Mouse (Mus musculus) v-Abl transformed pro-B cells (cell line): Measurements from ENCODE around the gene Ubp1.

Source experiments
- in situ Hi-C, 2 experiments: fragments of 400-800 bp; cut with MboI; formaldehyde crosslinking; loops; one replicate each; pipeline ENCODE4 v1.15.1; 2025; ENCODE audit not compliant: unreplicated experiment in 2 of 2

The Ubp1 gene

DNA sequence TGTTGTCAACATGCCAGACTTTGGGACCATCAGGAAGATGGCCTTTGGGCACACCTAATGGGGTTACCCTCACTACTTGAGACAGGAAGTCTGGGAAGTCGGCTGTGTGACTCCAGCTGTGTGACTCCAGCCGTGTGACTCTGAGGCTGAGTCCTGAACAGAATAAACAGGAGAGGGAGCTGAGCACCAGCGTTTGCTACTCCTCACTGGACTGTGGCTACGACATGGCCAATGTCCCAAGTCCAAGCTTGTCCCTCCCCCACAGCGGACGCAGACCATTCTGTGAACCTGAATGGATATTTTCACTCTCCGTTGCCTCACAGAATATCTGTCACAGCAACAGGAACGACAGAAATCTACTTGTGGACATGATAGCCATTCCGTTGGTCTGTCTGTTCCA, 76.1 kb downstream of the Ubp1 start:
- in situ Hi-C loops: no loop called here

DNA sequence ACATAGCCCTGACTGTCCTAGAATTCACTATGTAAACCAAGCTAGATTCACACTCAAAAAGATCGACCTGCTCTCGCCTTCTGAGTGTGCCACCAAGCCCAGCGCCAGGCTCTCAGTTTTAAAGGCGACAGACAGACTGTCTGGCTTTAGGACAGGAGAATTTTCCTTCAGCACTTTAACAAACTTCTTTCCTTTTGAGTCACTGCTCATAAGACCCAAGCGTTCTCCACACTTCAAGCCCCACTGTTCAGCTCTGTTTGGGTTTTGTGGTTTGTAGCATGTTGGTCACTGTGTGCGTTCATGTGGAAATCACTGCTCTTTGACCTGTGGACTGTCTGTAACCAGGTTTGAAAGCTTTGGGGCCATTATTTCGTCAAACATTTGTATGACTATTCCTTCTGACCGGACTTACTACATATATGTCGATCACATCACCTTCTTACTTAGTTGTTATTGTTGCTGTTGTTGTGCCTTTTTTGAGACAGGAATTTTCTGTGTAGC, 77.2 kb downstream of the Ubp1 start:
- in situ Hi-C loops: no loop called here

DNA sequence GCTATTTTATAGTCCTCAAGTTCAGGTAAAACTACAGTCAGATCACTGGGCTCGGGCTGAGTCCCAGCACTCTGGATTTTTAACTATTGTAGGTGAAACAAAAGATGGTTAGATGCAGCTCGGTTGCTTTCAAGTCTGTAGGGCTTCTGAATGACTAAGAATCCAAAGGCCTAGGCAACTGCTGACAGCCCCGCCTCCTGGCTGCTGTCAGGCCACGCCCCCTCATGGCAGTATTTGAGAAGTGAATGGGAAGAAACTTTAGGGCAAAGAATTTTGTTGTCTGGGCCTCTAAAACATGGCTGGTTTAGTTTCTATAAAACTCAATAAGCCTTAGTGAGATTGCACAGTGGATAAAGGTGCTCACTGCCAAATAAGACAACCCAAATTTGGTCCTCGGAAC, 78.8 kb downstream of the Ubp1 start:
- in situ Hi-C loops: no loop called here

DNA sequence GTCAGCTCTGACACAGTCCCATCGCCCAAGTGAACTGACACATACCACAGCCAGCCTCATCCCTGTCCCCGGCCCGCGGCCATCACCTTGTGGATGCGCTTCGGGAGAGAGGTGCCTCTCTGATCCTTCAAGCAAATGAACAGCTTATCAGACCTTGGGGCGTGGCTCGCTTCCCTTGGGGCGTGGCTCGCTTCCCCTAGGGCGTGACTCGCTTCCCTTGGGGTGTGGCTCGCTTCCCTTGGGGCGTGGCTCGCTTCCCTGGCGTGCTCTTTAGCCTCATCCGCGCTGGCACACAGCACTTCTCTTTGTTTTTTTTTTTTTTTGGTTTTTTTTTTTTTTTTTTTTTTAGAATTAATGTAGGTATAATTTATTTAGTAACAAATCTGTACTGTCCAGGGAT, 80.5 kb downstream of the Ubp1 start:
- in situ Hi-C loops: no loop called here

DNA sequence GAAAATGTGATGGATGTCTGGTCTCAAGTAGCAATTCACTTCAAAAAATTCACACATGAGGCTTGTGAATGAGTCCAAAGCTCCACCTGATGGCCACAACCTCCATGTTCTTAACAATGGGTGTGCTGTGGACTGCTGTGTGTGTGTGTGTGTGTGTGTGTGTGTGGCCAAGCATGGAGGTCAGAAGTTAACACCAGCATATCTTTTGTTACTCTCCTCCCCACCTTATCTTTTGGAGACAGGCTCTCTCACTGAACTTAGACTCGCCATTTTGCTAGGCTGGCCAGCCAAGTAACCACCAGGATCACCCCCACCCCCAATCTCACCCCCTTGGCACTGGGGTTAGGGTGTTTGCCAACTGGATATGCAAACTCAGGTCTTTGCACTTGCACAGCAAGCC, 83.3 kb downstream of the Ubp1 start:
- in situ Hi-C loops: no loop called here

DNA sequence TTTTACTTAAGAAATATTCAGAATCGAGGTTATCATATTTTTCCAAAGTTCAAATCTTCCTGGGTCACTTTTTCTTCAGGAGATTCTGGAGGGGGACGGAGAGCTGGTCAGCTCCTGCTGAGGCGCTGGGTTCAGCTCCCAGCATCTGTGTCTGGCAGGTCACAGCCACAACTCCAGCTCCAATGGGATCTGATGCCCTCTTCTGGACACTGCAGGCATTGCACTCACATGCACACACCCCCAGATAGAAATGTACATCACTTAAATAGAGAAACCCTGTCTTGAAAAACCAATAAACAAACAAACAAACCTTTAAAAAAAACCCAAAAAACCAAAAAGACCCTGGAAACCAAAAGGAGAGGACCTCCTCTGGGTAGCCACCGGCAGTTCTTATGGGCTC, 85.0 kb downstream of the Ubp1 start:
- in situ Hi-C loops: no loop called here

DNA sequence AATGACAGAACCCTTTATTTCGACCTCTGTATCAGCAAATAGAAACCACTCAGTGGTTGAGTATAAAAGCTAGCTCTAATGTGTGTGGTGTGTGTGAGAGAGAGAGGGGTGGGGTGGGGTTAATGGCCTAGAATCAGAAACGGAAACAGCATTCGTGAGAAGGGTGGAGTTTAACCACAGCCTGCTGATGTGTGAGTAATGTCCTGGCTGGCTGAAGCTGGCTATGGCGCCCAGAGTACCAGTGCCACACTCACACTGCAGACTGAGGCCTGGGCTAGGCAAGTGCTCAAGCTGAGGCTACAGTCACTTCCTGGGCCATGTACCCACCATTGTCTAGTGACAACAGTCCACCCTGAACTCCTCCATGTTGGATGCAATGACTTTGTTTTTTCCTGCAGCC, 85.7 kb downstream of the Ubp1 start:
- in situ Hi-C loops: no loop called here

DNA sequence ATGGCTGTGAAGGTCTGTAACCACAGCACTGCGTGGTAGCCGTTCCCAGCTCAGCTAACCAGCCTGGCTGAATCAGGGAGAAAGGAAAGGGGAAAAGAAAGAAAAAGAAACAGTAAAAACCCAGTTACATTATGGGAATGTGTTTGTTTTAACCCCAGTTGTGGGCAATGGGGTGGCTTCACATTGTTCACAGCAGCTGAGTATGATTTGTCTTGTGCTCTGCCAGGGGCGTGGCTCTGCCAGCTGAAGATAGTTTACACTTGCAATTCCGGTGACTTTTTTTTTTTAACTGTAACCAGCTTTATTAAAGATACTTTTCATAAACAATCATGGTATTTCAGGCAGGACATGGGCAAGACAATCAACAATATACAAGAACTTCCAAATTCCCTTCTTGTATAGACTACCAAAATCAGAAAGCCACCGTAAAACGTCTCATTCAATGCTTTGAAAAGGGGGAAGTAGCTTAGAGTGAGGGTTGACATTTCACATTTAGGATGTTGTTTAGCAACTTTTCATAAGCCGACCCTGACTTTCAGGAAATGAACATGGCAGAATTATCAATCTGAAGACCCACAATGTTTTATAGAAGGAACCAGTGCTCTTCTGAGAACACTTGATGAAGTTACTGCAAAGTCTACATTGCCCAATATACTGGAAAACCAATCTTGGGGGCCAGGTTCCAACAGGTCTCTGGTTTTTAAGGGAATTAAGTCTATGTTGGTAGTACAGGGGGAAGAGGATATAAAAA, 88.5 kb downstream of the Ubp1 start:
- in situ Hi-C loops: no loop called here

DNA sequence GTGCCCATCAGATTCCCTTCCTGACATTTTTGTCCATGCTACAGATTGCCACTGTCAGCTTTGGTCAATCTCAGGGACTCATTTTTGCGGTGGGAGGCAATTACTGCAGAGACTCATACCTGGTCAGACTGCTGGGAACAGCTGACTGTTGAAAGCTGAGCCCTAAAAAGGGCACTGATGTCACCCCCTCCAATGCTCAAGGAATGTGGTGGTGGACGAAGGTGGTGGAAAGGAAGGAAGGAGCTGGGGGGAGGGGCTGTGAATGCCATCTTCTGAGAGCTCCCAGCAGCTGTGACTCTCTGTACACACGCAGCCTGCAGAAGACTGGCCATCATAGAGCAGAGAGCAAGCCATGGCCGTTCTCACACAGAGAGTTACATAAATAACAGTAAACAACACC, 91.4 kb downstream of the Ubp1 start:
- in situ Hi-C loops: no loop called here

DNA sequence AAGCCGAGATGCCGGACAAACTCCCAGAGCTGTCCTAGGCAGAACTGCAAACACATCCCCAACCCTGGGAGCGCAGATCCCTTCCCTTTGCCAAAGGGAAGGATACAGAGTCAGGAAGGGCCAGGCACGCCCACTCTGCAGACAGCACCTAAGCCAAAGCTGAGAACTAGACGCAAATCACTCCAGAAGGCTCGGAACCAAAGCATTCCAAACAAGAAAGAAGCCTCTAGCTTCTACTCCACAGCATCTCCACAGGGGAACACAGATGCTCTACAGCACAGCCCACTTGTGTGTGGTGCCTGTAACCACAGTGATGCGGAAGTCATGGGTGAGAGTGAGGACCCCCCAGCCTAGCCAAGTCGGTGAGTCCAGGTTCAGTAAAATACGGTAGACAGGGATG, 94.4 kb downstream of the Ubp1 start:
- in situ Hi-C loops: no loop called here

DNA sequence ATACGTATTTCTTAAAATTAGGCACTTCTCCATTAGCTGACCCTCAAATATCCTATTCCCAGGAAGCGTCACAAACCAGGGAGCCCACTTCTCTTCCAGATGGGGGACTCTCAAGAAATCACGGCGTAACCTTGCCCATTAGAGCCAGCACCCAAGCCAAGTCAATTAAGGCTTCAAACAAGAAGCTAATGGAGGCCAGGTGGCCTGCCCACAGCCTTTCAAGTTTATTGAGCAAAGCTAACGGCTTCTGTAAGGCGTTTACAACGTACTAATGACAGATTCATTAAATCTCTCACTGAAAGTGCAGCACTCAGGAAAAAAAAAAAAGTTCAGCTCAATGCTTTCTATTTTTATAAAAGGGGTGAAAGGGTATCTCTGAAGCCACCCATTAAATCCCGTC, 95.1 kb downstream of the Ubp1 start:
- in situ Hi-C loops: no loop called here

DNA sequence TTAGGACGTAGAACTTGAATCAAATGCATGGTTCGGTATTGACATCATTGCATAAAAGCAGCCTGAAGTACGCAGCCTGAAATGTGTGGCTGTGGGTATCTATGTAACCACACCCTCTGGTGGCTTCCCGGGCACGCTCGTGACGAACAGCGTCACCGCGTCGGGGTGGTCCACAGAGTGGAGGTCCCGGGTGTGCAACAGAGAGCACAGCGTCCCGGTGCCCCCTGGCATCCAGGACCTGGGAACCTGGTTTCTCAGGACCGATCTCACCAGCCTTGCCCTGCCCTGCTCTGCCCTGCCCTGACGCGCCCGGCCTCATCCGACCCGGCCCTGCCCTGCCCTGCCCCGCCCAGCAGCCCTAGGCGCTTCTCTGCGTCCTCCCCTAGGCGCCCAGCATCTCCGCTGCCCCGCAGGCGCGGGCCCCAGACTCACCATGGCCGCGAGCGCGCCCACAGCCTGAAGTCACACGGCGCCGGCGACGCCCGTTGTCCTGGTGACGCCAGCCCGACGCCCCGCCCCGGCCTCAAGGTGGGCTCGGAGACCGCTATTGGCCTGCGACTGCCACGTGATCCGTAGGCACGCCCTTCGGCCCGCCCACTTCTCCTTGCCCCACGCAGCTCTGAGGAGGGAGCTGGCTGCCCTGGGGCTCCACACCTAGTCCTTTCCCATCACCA, 95.7 kb downstream of the Ubp1 start:
- in situ Hi-C loops: no loop called here
